Comparison of ENCODE assay signal across 26 mouse cellular contexts in the genomic region with DNA sequence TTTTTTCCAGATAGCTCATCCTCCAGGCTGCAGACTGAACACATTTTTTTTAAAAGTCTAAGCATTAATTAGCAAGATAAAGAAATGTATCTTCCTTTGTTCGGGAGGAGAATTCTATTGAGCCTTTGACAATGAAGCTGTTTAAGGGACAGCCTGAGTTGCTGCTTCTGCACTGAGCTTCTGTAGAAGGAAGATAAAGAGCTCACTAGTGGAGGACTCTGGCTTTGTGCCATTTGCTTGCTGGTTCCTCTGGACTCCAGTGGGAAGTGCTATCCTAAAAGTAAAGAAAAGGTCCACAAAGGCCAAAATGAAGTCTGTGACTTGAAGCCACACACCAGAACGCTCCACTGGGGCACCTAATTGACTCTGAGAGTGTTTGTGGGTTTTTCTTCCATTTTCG.
DNase-seq lines count a peak whose midpoint lies in the region; ATAC-seq and TF ChIP-seq lines count a peak whose summit lies in the region.
"Had no signal": no experiment of that assay in that cellular context is flagged by ENCODE, and none has a peak within 500 bp of the region (broad histone marks: within the 10 kb centered on the region; RNA-seq: fewer than 3 reads in every experiment).

No protein-coding gene starts in this region.

- no peak for TF ChIP-seq CTCF in cerebellum, adult 2 months (IDR thresholded peaks at IDR 0.05; ENCODE audit: borderline replicate concordance, insufficient read depth, low read depth, low read length)

- no peaks in the 10 kb centered on the region for H3K27me3 ChIP-seq in cerebellum, adult 2 months (ENCODE audit: control insufficient read depth, insufficient read depth, low read length)
- no peaks in the 10 kb centered on the region for H3K27me3 ChIP-seq in kidney, embryonic 16.5 days (ENCODE audit: insufficient read depth, low read length)
- no peaks in the 10 kb centered on the region for H3K27me3 ChIP-seq in midbrain, embryonic 16.5 days (ENCODE audit: control insufficient read depth, insufficient read depth, low read depth, low read length)
- no peaks in the 10 kb centered on the region for H3K27me3 ChIP-seq in midbrain, embryonic 11.5 days (ENCODE audit: control insufficient read depth, insufficient read depth, low read length)
- H3K27me3 ChIP-seq: embryonic facial prominence, embryonic 13.5 days; forebrain, embryonic 12.5 days; limb, embryonic 15.5 days; liver, embryonic 15.5 days; megakaryocyte, embryonic 14.5 days had no signal

- H3K4me2 ChIP-seq in kidney, embryonic 16.5 days (replicated peaks; ENCODE audit: low read depth, low read length), result no peak overlapping the region
- H3K4me2 ChIP-seq in midbrain, embryonic 16.5 days (ENCODE audit: low read length), result no peak overlapping the region
- no peak overlapping the region for H3K4me2 ChIP-seq in midbrain, embryonic 11.5 days
- H3K4me2 ChIP-seq: embryonic facial prominence, embryonic 13.5 days; forebrain, embryonic 12.5 days; limb, embryonic 15.5 days; liver, embryonic 15.5 days had no signal

- no peak for TF ChIP-seq POLR2A in cerebellum, adult 2 months (IDR thresholded peaks at IDR 0.05; ENCODE audit: borderline replicate concordance, insufficient read depth, low read length)

- peak; percentile 5 to 19 for DNase-seq in cerebellum, postnatal 10 days
- DNase-seq in cerebellum, adult 2 months, result no peak
- DNase-seq in kidney, postnatal 10 days, result peak; percentile 6
- no peak for DNase-seq in midbrain, embryonic 11.5 days (ENCODE audit: low spot score, missing footprints)
- no peak for DNase-seq in adrenal gland, postnatal 10 days
- DNase-seq: adrenal gland, postnatal 14 days; cerebellum, adult 11 months; embryo, embryonic 11 days; gastrocnemius, adult 2 months; kidney, postnatal 4 days; layer of hippocampus, adult 9-11 months; lung, postnatal 36 days; thymus, adult 18-20 months; thymus, postnatal 36 days had no signal

- no peak overlapping the region for H3K9ac ChIP-seq in kidney, embryonic 16.5 days (replicated peaks; ENCODE audit: low read length)
- H3K9ac ChIP-seq in midbrain, embryonic 16.5 days (ENCODE audit: low read depth, low read length), result no peak overlapping the region
- H3K9ac ChIP-seq in midbrain, embryonic 11.5 days (ENCODE audit: low read length), result no peak overlapping the region
- H3K9ac ChIP-seq: embryonic facial prominence, embryonic 13.5 days; forebrain, embryonic 12.5 days; limb, embryonic 15.5 days; liver, embryonic 15.5 days had no signal

- H3K4me1 ChIP-seq in cerebellum, adult 2 months (ENCODE audit: control insufficient read depth, insufficient read depth, low read length), result no peaks in the 10 kb centered on the region
- no peaks in the 10 kb centered on the region for H3K4me1 ChIP-seq in kidney, embryonic 16.5 days (ENCODE audit: insufficient read depth, low read length)
- no peaks in the 10 kb centered on the region for H3K4me1 ChIP-seq in midbrain, embryonic 16.5 days (ENCODE audit: control insufficient read depth, insufficient read depth, low read length)
- H3K4me1 ChIP-seq in midbrain, embryonic 11.5 days (ENCODE audit: control insufficient read depth, insufficient read depth, low read length), result no peaks in the 10 kb centered on the region
- H3K4me1 ChIP-seq: embryonic facial prominence, embryonic 13.5 days; forebrain, embryonic 12.5 days; limb, embryonic 15.5 days; liver, embryonic 15.5 days; megakaryocyte, embryonic 14.5 days had no signal

- H3K4me3 ChIP-seq in cerebellum, adult 2 months (replicated peaks; ENCODE audit: insufficient read depth, low read depth, low read length), result no peak overlapping the region
- no peak overlapping the region for H3K4me3 ChIP-seq in kidney, embryonic 16.5 days (ENCODE audit: low read length)
- H3K4me3 ChIP-seq in midbrain, embryonic 16.5 days (ENCODE audit: low read depth, low read length), result no peak overlapping the region
- H3K4me3 ChIP-seq in midbrain, embryonic 11.5 days (ENCODE audit: low read depth, low read length), result no peak overlapping the region
- H3K4me3 ChIP-seq: embryonic facial prominence, embryonic 13.5 days; erythroblast, embryonic 14.5 days; forebrain, embryonic 12.5 days; gastrocnemius, adult 2 months; limb, embryonic 15.5 days; liver, embryonic 15.5 days; megakaryocyte, embryonic 14.5 days had no signal

- WGBS in cerebellum, adult 2 months, result 21% methylated on average over 3 of the region's 3 CpGs
- WGBS in kidney, embryonic 16.5 days, result 73% methylated on average over 3 of the region's 3 CpGs
- WGBS in midbrain, embryonic 16.5 days, result 34% methylated on average over 3 of the region's 3 CpGs
- WGBS in midbrain, embryonic 11.5 days, result 53% methylated on average over 3 of the region's 3 CpGs

- no peaks in the 10 kb centered on the region for H3K9me3 ChIP-seq in kidney, embryonic 16.5 days (ENCODE audit: low read length)
- H3K9me3 ChIP-seq in midbrain, embryonic 16.5 days (replicated peaks; ENCODE audit: control insufficient read depth, low read length, poor library complexity, severe bottlenecking), result no peaks in the 10 kb centered on the region
- H3K9me3 ChIP-seq in midbrain, embryonic 11.5 days (ENCODE audit: control insufficient read depth, low read length), result no peaks in the 10 kb centered on the region
- H3K9me3 ChIP-seq: embryonic facial prominence, embryonic 13.5 days; forebrain, embryonic 12.5 days; limb, embryonic 15.5 days; liver, embryonic 15.5 days; megakaryocyte, embryonic 14.5 days had no signal

- H3K27ac ChIP-seq in cerebellum, adult 2 months (ENCODE audit: insufficient read depth, low read length), result no peak overlapping the region
- H3K27ac ChIP-seq in kidney, embryonic 16.5 days (ENCODE audit: low read length), result no peak overlapping the region
- H3K27ac ChIP-seq in midbrain, embryonic 16.5 days (ENCODE audit: low read length), result no peak overlapping the region
- no peak overlapping the region for H3K27ac ChIP-seq in midbrain, embryonic 11.5 days (ENCODE audit: low read depth, low read length)
- H3K27ac ChIP-seq: embryonic facial prominence, embryonic 13.5 days; forebrain, embryonic 12.5 days; gastrocnemius, adult 2 months; limb, embryonic 15.5 days; liver, embryonic 15.5 days had no signal

- no peaks in the 10 kb centered on the region for H3K36me3 ChIP-seq in kidney, embryonic 16.5 days (ENCODE audit: insufficient read depth, low read length)
- H3K36me3 ChIP-seq in midbrain, embryonic 16.5 days (ENCODE audit: control insufficient read depth, insufficient read depth, low read length), result no peaks in the 10 kb centered on the region
- no peaks in the 10 kb centered on the region for H3K36me3 ChIP-seq in midbrain, embryonic 11.5 days (ENCODE audit: control insufficient read depth, insufficient read depth, low read length)
- H3K36me3 ChIP-seq: embryonic facial prominence, embryonic 13.5 days; forebrain, embryonic 12.5 days; limb, embryonic 15.5 days; liver, embryonic 15.5 days had no signal

- no peak for ATAC-seq in kidney, embryonic 16.5 days (ENCODE audit: low FRiP score, low TSS enrichment)
- peak; percentile 58; the same call in 1 of the 2 replicates for ATAC-seq in midbrain, embryonic 16.5 days
- ATAC-seq in midbrain, embryonic 11.5 days (ENCODE audit: low FRiP score), result no peak
- ATAC-seq in cerebellum, adult (ENCODE audit: insufficient number of reproducible peaks, low FRiP score, low TSS enrichment), result no peak
- ATAC-seq: activated CD4-positive, CD25-positive, alpha-beta regulatory T cell, adult 4 months; intestine, postnatal 0 days; Patski had no signal

Comparison
In these comparisons a context has a peak if more than half of its experiments do, and no peak if none do; other contexts are left out.
1. DNase-seq: peak in cerebellum, postnatal 10 days (2 of 2) and kidney, postnatal 10 days (single experiment); none in cerebellum, adult 2 months (0 of 2), midbrain, embryonic 11.5 days (single experiment) and adrenal gland, postnatal 10 days (single experiment).